Mouse (Mus musculus): ENCODE results near the gene Ryk. TPM values are rescaled to one million over a fixed set of nuclear protein-coding genes. Genes with fewer than 3 reads are reported as not detected.

Ryk gene
- polyA plus RNA-seq, 1 experiment from 2014 or later, result 13.3 TPM

DNA sequence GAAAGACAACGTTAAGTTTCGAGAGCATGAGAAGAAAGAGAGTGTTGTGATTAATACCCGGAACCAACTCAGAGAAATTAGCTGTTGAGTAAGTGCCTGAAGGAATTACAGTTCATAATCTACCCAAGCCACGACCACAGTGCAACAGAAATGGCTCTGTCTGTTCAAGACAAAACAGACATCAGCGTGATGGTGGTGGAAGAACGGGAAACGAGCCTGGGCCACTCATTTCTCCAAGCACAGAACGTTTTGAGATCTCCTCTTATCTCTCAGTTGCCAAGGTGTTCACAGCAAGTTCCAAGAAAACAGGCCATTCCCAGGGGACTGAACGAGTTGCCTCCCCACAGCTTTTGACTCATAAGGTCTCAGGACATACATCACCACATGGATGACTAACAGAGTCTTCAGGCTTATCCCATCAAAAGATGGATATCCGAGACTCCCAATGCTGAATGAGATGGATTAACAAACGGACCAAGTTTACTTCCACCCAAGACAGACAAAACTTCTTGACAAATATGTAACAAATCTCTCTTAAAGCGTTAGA lies 111.8 kb downstream of the Ryk start:
- no peaks in the 10 kb centered on the region for H3K36me3 ChIP-seq
- no peak overlapping the region for H3K27ac ChIP-seq
- 82% methylated on average over 12 of the region's 12 CpGs for WGBS
- no peak for DNase-seq (ENCODE audit: low spot score)
- peaks cover 13% of the 10 kb centered on the region; the same call in 1 of the 2 replicates for H3K4me1 ChIP-seq (replicated peaks)
- H3K4me3 ChIP-seq, result no peak overlapping the region
- H3K27me3 ChIP-seq (ENCODE audit: insufficient read depth, poor library complexity, severe bottlenecking), result no peaks in the 10 kb centered on the region
- H3K9me3 ChIP-seq, result no peaks in the 10 kb centered on the region

DNA sequence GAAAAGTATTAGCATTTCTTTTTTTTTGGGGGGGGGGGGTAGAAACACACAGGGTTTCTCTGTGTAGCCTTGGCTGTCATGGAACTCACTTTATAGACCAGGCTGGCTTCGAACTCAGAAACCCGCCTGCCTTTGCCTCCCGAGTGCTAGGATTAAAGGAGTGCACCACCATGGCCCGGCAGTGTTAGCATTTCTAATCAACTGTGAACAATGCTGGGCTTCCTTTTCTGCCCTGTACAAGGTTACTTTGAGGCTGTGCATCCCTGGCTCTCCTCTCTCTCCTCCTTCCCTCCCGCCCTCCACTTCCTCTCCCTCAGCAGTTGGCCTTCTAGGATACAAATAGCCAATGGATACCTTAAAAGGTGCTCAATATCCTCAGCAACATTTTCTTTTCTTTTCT lies 114.0 kb downstream of the Ryk start:
- H3K27me3 ChIP-seq (ENCODE audit: insufficient read depth, poor library complexity, severe bottlenecking), result no peaks in the 10 kb centered on the region
- DNase-seq (ENCODE audit: low spot score), result no peak

DNA sequence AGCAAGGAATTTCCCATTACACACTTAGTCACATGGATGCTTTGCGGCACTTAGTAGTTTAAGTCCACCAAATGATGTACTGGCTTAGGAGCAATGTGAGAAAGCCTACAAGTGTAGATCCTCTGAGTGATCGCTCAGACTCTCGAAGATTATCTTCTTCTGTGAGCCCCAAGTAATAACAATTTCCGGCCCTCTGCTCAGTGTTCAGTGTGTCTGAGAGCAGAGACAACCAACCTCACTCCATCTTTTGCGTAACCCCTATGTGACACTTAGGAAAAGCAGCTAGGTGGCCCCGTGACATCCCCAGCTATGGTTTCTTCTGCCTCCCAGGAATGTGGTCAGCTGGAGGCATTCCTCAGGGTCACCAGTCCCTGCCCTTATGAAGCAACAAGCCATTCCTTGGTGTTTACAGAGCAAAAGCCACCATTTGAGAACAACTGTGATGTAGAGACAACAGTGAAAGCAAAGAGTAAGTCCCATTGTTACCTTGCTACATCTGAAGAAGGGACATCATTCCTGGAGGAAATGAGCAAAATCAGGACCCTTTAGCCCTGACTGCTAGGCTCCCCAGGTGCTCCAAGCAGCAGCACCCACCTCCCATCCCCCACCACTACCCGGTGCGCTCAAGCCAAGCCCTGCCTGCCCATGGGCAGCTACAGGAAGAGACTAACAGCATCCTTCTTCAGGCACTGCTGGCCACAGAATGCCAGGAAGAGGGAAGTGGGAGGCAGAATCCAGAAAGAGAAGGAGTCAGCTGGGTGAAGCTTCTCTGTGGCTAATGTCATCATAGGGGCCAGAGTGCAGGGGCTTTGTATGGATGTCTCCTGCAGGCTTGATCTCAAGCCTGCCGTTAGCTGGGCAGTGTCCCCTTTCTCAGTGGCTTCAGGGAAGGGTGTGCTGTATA lies 116.6 kb downstream of the Ryk start:
- no peak overlapping the region for H3K27ac ChIP-seq
- H3K4me1 ChIP-seq (replicated peaks), result peaks cover 9% of the 10 kb centered on the region; the same call in 1 of the 2 replicates
- H3K36me3 ChIP-seq, result no peaks in the 10 kb centered on the region
- 90% methylated on average over 9 of the region's 9 CpGs for WGBS
- H3K27me3 ChIP-seq (ENCODE audit: insufficient read depth, poor library complexity, severe bottlenecking), result no peaks in the 10 kb centered on the region
- DNase-seq (ENCODE audit: low spot score), result no peak
- H3K4me3 ChIP-seq, result no peak overlapping the region
- H3K9me3 ChIP-seq, result no peaks in the 10 kb centered on the region

More for the DNA sequence above, 114.0 kb downstream of the Ryk start:
- Histone ChIP-seq H3K9me3 (no peaks in the 10 kb centered on the region), H3K27ac (no peak overlapping the region), H3K36me3 (no peaks in the 10 kb centered on the region), H3K4me3 (no peak overlapping the region), H3K4me1 (replicated peaks) (peaks cover 9% of the 10 kb centered on the region; the same call in 1 of the 2 replicates)
- WGBS, result 77% methylated on average over 5 of the region's 5 CpGs

DNA sequence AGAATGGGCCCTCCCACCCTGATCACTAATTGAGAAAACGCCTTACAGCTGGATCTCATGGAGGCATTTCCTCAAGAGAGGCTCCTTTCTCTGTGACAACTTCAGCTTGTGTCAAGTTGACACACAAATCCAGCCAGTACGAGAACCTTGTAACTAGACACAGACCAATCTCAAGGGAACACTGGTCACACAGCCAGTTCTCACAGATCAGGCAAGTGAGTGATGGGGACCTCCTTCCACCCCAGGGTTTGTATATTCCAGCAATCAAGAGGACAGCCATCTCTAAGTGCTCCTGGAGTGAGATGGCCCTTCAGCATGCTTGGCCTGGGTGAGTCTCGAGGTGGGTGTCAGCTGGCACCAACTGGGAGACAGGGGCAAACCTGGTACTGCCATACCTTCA lies 121.1 kb downstream of the Ryk start:
- H3K36me3 ChIP-seq, result no peaks in the 10 kb centered on the region
- no peaks in the 10 kb centered on the region for H3K27me3 ChIP-seq (ENCODE audit: insufficient read depth, poor library complexity, severe bottlenecking)
- 85% methylated on average over 3 of the region's 3 CpGs for WGBS
- DNase-seq (ENCODE audit: low spot score), result no peak
- no peak overlapping the region for H3K4me3 ChIP-seq
- peaks cover 15% of the 10 kb centered on the region for H3K4me1 ChIP-seq (replicated peaks)
- no peaks in the 10 kb centered on the region for H3K9me3 ChIP-seq
- H3K27ac ChIP-seq, result no peak overlapping the region

Other genes starting within 250 kb of the Ryk start
- 163 and 191 TPM in 2 replicates for gene Anapc13, start 208.6 kb upstream of the Ryk start, polyA plus RNA-seq (2016; fragmentation: Nextera tagmentation; extraction: Ambion mirVana)
- 45.2 and 55.2 TPM in 2 replicates for gene Cep63, start 208.4 kb upstream of the Ryk start, polyA plus RNA-seq (2016; fragmentation: Nextera tagmentation; extraction: Ambion mirVana)
- gene Amotl2, start 118.2 kb upstream of the Ryk start, polyA plus RNA-seq (2016; fragmentation: Nextera tagmentation; extraction: Ambion mirVana), result 67.6 and 70.1 TPM in 2 replicates
- 0.44 and 0.45 TPM in 2 replicates for gene Slco2a1, start 153.8 kb downstream of the Ryk start, polyA plus RNA-seq (2016; fragmentation: Nextera tagmentation; extraction: Ambion mirVana)

All from hindbrain, embryonic 10.5 days (tissue).